Mouse (Mus musculus) lung, embryonic 14.5 days (tissue): Measurements from ENCODE around the gene Gca. TPM values are rescaled to one million over a fixed set of nuclear protein-coding genes. Genes with fewer than 3 reads are reported as not detected.

Experiments
- ATAC-seq: fragments of 200-750 bp; cut with Nextera tagmentation; 2 replicates; pipeline ENCODE4 v1.8.0; 2017; ENCODE audit warnings: mild to moderate bottlenecking, moderate TSS enrichment, moderate library complexity; ENCODE audit not compliant: insufficient read depth
- DNase-seq: peaks from one replicate; pipeline ENCODE4 v3.0.0-alpha.2; 2015
- H3K27ac ChIP-seq: fragments of 300-500 bp; sonication (generic); 2 replicates; pipeline ENCODE4 v1.5.1; 2014; ENCODE audit warnings: low read depth, mild to moderate bottlenecking, moderate library complexity
- H3K27me3 ChIP-seq: fragments of 300-500 bp; sonication (generic); 2 replicates; pipeline ENCODE4 v1.6.1; 2014; ENCODE audit warnings: low read length, control low read depth; ENCODE audit not compliant: insufficient read depth
- H3K36me3 ChIP-seq: fragments of 300-500 bp; sonication (generic); 2 replicates; pipeline ENCODE4 v1.6.1; 2014; ENCODE audit warnings: control low read depth; ENCODE audit not compliant: insufficient read depth
- H3K4me1 ChIP-seq: fragments of 300-500 bp; sonication (generic); 2 replicates; pipeline ENCODE4 v1.6.1; 2014; ENCODE audit warnings: antibody characterized with exemption, control low read depth; ENCODE audit not compliant: insufficient read depth
- H3K4me2 ChIP-seq: fragments of 300-500 bp; sonication (generic); 2 replicates; pipeline ENCODE4 v1.6.1; 2014; ENCODE audit warnings: mild to moderate bottlenecking
- H3K4me3 ChIP-seq: fragments of 300-500 bp; sonication (generic); 2 replicates; pipeline ENCODE4 v1.5.1; 2014; ENCODE audit warnings: low read depth, low read length
- H3K9ac ChIP-seq: fragments of 300-500 bp; sonication (generic); 2 replicates; pipeline ENCODE4 v1.6.1; 2014
- H3K9me3 ChIP-seq: fragments of 300-500 bp; sonication (generic); 2 replicates; pipeline ENCODE4 v1.6.1; 2016; ENCODE audit warnings: low read depth, low read length, control low read depth
- CTCF ChIP-seq: IDR thresholded peaks from 2 replicates; pipeline ENCODE4 v1.5.1; 2016; ENCODE audit warnings: antibody characterized with exemption, low read depth
- WGBS: fragments of 180-500 bp; shearing (Covaris S2); extraction: QIAGEN DNeasy Blood & Tissue Kit; methylation state at CpG from one replicate; pipeline ENCODE4 v1.1.7; 2014; 5-methylcytosine and 5-hydroxymethylcytosine counted together
- polyA plus RNA-seq: library from polyadenylated mRNA; unstranded; fragments of >200 nt; fragmentation: Nextera tagmentation; extraction: Ambion mirVana; gene quantifications from 2 replicates; pipeline ENCODE4 v1.2.1, GENCODE M21; 2014

The Gca gene
- polyA plus RNA-seq, 1 experiment from 2014 or later = 5.5 TPM

- H3K27me3 ChIP-seq = no peaks in the 10 kb centered on the region
- no peak overlapping the region for H3K9ac ChIP-seq
- 94% methylated on average over 4 of the region's 4 CpGs for WGBS
- H3K4me2 ChIP-seq = no peak overlapping the region
- no peak overlapping the region for H3K4me3 ChIP-seq
- ATAC-seq = no peak
- no peak overlapping the region for H3K27ac ChIP-seq
- no peak for TF ChIP-seq CTCF
- H3K4me1 ChIP-seq = no peaks in the 10 kb centered on the region
- H3K36me3 ChIP-seq = no peaks in the 10 kb centered on the region
- no peak for DNase-seq
- no peaks in the 10 kb centered on the region for H3K9me3 ChIP-seq
These were observed 51.2 kb downstream of the Gca start for GRCm38 (mm10) chr2:62715260-62715659.

- no peak for TF ChIP-seq CTCF
- 77% methylated on average over 6 of the region's 6 CpGs for WGBS
- H3K36me3 ChIP-seq = no peaks in the 10 kb centered on the region
- DNase-seq (no peak), ATAC-seq (no peak)
- H3K4me2 ChIP-seq = no peak overlapping the region
- no peaks in the 10 kb centered on the region for H3K4me1 ChIP-seq
- H3K27ac ChIP-seq = no peak overlapping the region
- no peaks in the 10 kb centered on the region for H3K9me3 ChIP-seq
- no peaks in the 10 kb centered on the region for H3K27me3 ChIP-seq
- no peak overlapping the region for H3K9ac ChIP-seq
- H3K4me3 ChIP-seq = no peak overlapping the region
These were observed 53.2 kb downstream of the Gca start for GRCm38 (mm10) chr2:62717270-62717669.

GRCm38 (mm10) chr2:62718411-62718810, 54.3 kb downstream of the Gca start:
- Histone ChIP-seq H3K4me1 (no peaks in the 10 kb centered on the region), H3K4me3 (no peak overlapping the region), H3K9me3 (no peaks in the 10 kb centered on the region), H3K9ac (no peak overlapping the region), H3K4me2 (no peak overlapping the region), H3K27me3 (no peaks in the 10 kb centered on the region), H3K27ac (no peak overlapping the region), H3K36me3 (no peaks in the 10 kb centered on the region)
- DNase-seq (no peak), ATAC-seq (no peak)
- 21% methylated on average over 1 of the region's 1 CpGs for WGBS
- TF ChIP-seq CTCF = no peak

GRCm38 (mm10) chr2:62725946-62726345, 61.9 kb downstream of the Gca start:
- no peaks in the 10 kb centered on the region for H3K27me3 ChIP-seq
- ATAC-seq (no peak), DNase-seq (no peak)
- H3K9ac ChIP-seq = no peak overlapping the region
- H3K27ac ChIP-seq = no peak overlapping the region
- no peak overlapping the region for H3K4me2 ChIP-seq
- WGBS = 50% methylated on average over 1 of the region's 1 CpGs
- no peaks in the 10 kb centered on the region for H3K36me3 ChIP-seq
- no peak overlapping the region for H3K4me3 ChIP-seq
- TF ChIP-seq CTCF = no peak
- H3K4me1 ChIP-seq = no peaks in the 10 kb centered on the region
- H3K9me3 ChIP-seq = no peaks in the 10 kb centered on the region

GRCm38 (mm10) chr2:62727732-62728131, 63.6 kb downstream of the Gca start:
- H3K4me1 ChIP-seq = no peaks in the 10 kb centered on the region
- no peak overlapping the region for H3K27ac ChIP-seq
- no peak for ATAC-seq
- H3K36me3 ChIP-seq = no peaks in the 10 kb centered on the region
- no peaks in the 10 kb centered on the region for H3K9me3 ChIP-seq
- no peak overlapping the region for H3K4me3 ChIP-seq
- 87% methylated on average over 2 of the region's 2 CpGs for WGBS
- DNase-seq = no peak
- no peak for TF ChIP-seq CTCF
- no peaks in the 10 kb centered on the region for H3K27me3 ChIP-seq
- H3K9ac ChIP-seq = no peak overlapping the region
- H3K4me2 ChIP-seq = no peak overlapping the region

- no peak for DNase-seq
- ATAC-seq = no peak
- no peaks in the 10 kb centered on the region for H3K36me3 ChIP-seq
- H3K27me3 ChIP-seq = no peaks in the 10 kb centered on the region
- no peak overlapping the region for H3K4me3 ChIP-seq
- 56% methylated on average over 1 of the region's 1 CpGs for WGBS
- no peaks in the 10 kb centered on the region for H3K4me1 ChIP-seq
- H3K4me2 ChIP-seq = no peak overlapping the region
- no peak for TF ChIP-seq CTCF
- H3K9me3 ChIP-seq = no peaks in the 10 kb centered on the region
- no peak overlapping the region for H3K9ac ChIP-seq
- H3K27ac ChIP-seq = no peak overlapping the region
These were observed 66.6 kb downstream of the Gca start for GRCm38 (mm10) chr2:62730671-62731070.

GRCm38 (mm10) chr2:62743098-62743497, 79.0 kb downstream of the Gca start:
- Histone ChIP-seq H3K4me2 (no peak overlapping the region), H3K9ac (no peak overlapping the region), H3K27ac (no peak overlapping the region), H3K9me3 (no peaks in the 10 kb centered on the region), H3K4me1 (no peaks in the 10 kb centered on the region), H3K36me3 (no peaks in the 10 kb centered on the region), H3K27me3 (no peaks in the 10 kb centered on the region), H3K4me3 (no peak overlapping the region)
- 67% methylated on average over 2 of the region's 2 CpGs for WGBS
- no peak for ATAC-seq
- DNase-seq = no peak
- no peak for TF ChIP-seq CTCF

Other genes starting within 250 kb of the Gca start
- gene Gcg, start 180.6 kb upstream of the Gca start, polyA plus RNA-seq = 0.20 TPM in 1 of 2 replicates, not detected in the other
- 2.0 and 2.2 TPM in 2 replicates for gene Fap, start 90.2 kb upstream of the Gca start, polyA plus RNA-seq
- gene Ifih1, start 18.0 kb upstream of the Gca start, polyA plus RNA-seq = 1.5 TPM in 2 replicates